Mouse (Mus musculus): ENCODE measurements around the gene Cav2. TPM values are rescaled to one million over a fixed set of nuclear protein-coding genes. Genes with fewer than 3 reads are reported as not detected.

Cav2 gene
- total RNA-seq, 2 experiments from 2014 or later, result 8.4 to 16.2 TPM

- no peak for ATAC-seq (ENCODE audit: poor library complexity, severe bottlenecking)
Observed at GRCm38 (mm10) chr6:17308661-17309060, 27.7 kb downstream of the Cav2 start.

GRCm38 (mm10) chr6:17309260-17309659, 28.3 kb downstream of the Cav2 start:
- no peak for ATAC-seq (ENCODE audit: poor library complexity, severe bottlenecking)

- ATAC-seq (ENCODE audit: poor library complexity, severe bottlenecking), result no peak
Observed at GRCm38 (mm10) chr6:17314241-17314640, 33.3 kb downstream of the Cav2 start.

GRCm38 (mm10) chr6:17314659-17315616, 34.0 kb downstream of the Cav2 start:
- ATAC-seq (ENCODE audit: poor library complexity, severe bottlenecking), result no peak

GRCm38 (mm10) chr6:17316294-17317166, 35.5 kb downstream of the Cav2 start:
- no peak for ATAC-seq (ENCODE audit: poor library complexity, severe bottlenecking)

GRCm38 (mm10) chr6:17317167-17317524, 36.2 kb downstream of the Cav2 start:
- no peak for ATAC-seq (ENCODE audit: poor library complexity, severe bottlenecking)

- ATAC-seq (ENCODE audit: poor library complexity, severe bottlenecking), result no peak
Observed at GRCm38 (mm10) chr6:17317944-17318343, 37.0 kb downstream of the Cav2 start.

- ATAC-seq (ENCODE audit: poor library complexity, severe bottlenecking), result no peak
Observed at GRCm38 (mm10) chr6:17321976-17322375, 41.0 kb downstream of the Cav2 start.

GRCm38 (mm10) chr6:17327216-17327615, 46.2 kb downstream of the Cav2 start:
- no peak for ATAC-seq (ENCODE audit: poor library complexity, severe bottlenecking)

GRCm38 (mm10) chr6:17329801-17330200, 48.8 kb downstream of the Cav2 start:
- no peak for ATAC-seq (ENCODE audit: poor library complexity, severe bottlenecking)

- ATAC-seq (ENCODE audit: poor library complexity, severe bottlenecking), result no peak
Observed at GRCm38 (mm10) chr6:17337724-17338123, 56.7 kb downstream of the Cav2 start.

Other genes starting within 250 kb of the Cav2 start
- 29.6 and 34.2 TPM in 2 replicates for gene Tes, start 216.0 kb upstream of the Cav2 start, total RNA-seq (2015)
- 24.6 and 33.5 TPM in 2 replicates for gene Tes, start 216.0 kb upstream of the Cav2 start, total RNA-seq (2017)
- not detected in 2 replicates for gene Cav1, start 25.1 kb downstream of the Cav2 start, total RNA-seq (2015)
- not detected in 2 replicates for gene Cav1, start 25.1 kb downstream of the Cav2 start, total RNA-seq (2017)
- gene Met, start 182.6 kb downstream of the Cav2 start, total RNA-seq (2015), result 57.4 and 59.1 TPM in 2 replicates
- 49.0 and 57.1 TPM in 2 replicates for gene Met, start 182.6 kb downstream of the Cav2 start, total RNA-seq (2017)

Measured in megakaryocyte, adult 5-6 weeks (primary cell).